Comparison of ENCODE assay signal across 11 mouse cellular contexts in the genomic region with DNA sequence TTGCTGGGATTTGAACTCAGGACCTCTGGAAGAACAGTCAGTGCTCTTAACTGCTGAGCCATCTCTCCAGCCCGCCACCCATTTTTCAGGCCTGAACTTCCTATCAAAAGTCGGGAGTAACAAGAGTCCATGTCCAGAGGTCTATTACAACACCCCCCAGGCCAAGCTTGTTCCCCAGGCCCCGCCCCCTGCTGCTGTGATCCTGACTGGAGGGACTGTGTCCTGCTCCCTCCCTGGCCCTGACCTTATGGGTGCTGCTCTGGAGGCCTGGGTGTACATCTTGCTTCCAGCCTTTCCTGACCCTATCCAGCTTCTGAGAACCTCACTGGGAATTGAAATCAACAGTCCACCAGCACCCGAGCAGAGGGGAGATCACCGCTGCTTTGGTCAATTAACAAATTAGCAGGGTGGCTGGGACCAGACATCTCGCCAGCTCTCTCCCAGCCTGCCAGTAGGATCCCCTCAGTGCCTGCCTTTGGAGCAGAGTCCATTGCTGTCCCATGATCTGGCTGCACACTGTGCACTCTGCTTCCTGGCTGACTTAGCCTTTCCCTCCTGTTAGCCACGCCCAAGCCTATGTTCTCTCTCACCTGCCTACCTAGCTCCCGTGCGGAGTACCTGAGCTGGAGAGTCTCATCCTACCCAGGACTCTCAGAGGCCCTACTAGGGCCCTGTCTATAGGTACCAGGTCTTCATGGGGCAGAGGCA. TPM values are rescaled to one million over a fixed set of nuclear protein-coding genes. Genes with fewer than 3 reads are reported as not detected.
A peak's percentile ranks its signal among the peaks of the same experiment; 100 is the strongest.
DNase-seq lines count a peak whose midpoint lies in the region; ATAC-seq and TF ChIP-seq lines count a peak whose summit lies in the region.
"Had no signal": no experiment of that assay in that cellular context is flagged by ENCODE, and none has a peak within 500 bp of the region (broad histone marks: within the 10 kb centered on the region; RNA-seq: fewer than 3 reads in every experiment).

No protein-coding gene starts in this region.

- H3K9me3 ChIP-seq in forebrain, embryonic 16.5 days (ENCODE audit: control insufficient read depth, low read length), result no peaks in the 10 kb centered on the region
- no peaks in the 10 kb centered on the region for H3K9me3 ChIP-seq in midbrain, embryonic 16.5 days (replicated peaks; ENCODE audit: control insufficient read depth, low read length, poor library complexity, severe bottlenecking)

- 67% methylated on average over 9 of the region's 9 CpGs for WGBS in forebrain, embryonic 16.5 days
- 76% methylated on average over 9 of the region's 9 CpGs for WGBS in midbrain, embryonic 16.5 days

- intact Hi-C loops in gastrocnemius, postnatal 14 days (cut with DNase I; ENCODE audit: low total_unique reads), result no loop called here

- no peak overlapping the region for H3K4me2 ChIP-seq in forebrain, embryonic 16.5 days (ENCODE audit: low read length)
- H3K4me2 ChIP-seq in midbrain, embryonic 16.5 days (ENCODE audit: low read length), result no peak overlapping the region

- no peaks in the 10 kb centered on the region for H3K27me3 ChIP-seq in forebrain, embryonic 16.5 days (replicated peaks; ENCODE audit: control insufficient read depth, insufficient read depth, low read length)
- H3K27me3 ChIP-seq in midbrain, embryonic 16.5 days (ENCODE audit: control insufficient read depth, insufficient read depth, low read depth, low read length), result no peaks in the 10 kb centered on the region

- H3K27ac ChIP-seq in layer of hippocampus, adult 2 months, result peak overlapping the region; percentile 78
- peak overlapping the region; percentile 84 for H3K27ac ChIP-seq in forebrain, embryonic 16.5 days (ENCODE audit: low read length)
- peak overlapping the region; percentile 95 for H3K27ac ChIP-seq in midbrain, embryonic 16.5 days (ENCODE audit: low read length)

- peaks cover 17% of the 10 kb centered on the region for H3K4me1 ChIP-seq in forebrain, embryonic 16.5 days (replicated peaks; ENCODE audit: control insufficient read depth, insufficient read depth, low read length)
- peaks cover 19% of the 10 kb centered on the region for H3K4me1 ChIP-seq in midbrain, embryonic 16.5 days (ENCODE audit: control insufficient read depth, insufficient read depth, low read length)

- TF ChIP-seq CTCF in layer of hippocampus, adult 2 months (conservative IDR thresholded peaks at IDR 0.05), result no peak

- H3K4me3 ChIP-seq in layer of hippocampus, adult 2 months, result no peak overlapping the region
- H3K4me3 ChIP-seq in forebrain, embryonic 16.5 days (replicated peaks; ENCODE audit: low read length), result no peak overlapping the region
- H3K4me3 ChIP-seq in midbrain, embryonic 16.5 days (ENCODE audit: low read depth, low read length), result no peak overlapping the region

- no peaks in the 10 kb centered on the region for H3K36me3 ChIP-seq in forebrain, embryonic 16.5 days (ENCODE audit: control insufficient read depth, insufficient read depth)
- no peaks in the 10 kb centered on the region; the same call in none of the 2 replicates for H3K36me3 ChIP-seq in midbrain, embryonic 16.5 days (ENCODE audit: control insufficient read depth, insufficient read depth, low read length)

- no peak for DNase-seq in layer of hippocampus, adult 2 months (ENCODE audit: low spot score in 2 of 2)
- no peak for DNase-seq in layer of hippocampus, postnatal 14 days (ENCODE audit: low spot score in 2 of 2)
- peak; percentile 35 for DNase-seq in kidney, adult 9 months
- no peak for DNase-seq in urinary bladder, postnatal 25 days (ENCODE audit: low spot score)
- DNase-seq in gastrocnemius, postnatal 14 days, result no peak
- DNase-seq: adrenal gland, postnatal 14 days; gastrocnemius, postnatal 36 days; thymus, adult 18-20 months had no signal

- no peak for ATAC-seq in forebrain, embryonic 16.5 days
- no peak for ATAC-seq in midbrain, embryonic 16.5 days

- peak overlapping the region; percentile 22; the same call in 1 of the 2 replicates for H3K9ac ChIP-seq in forebrain, embryonic 16.5 days (replicated peaks; ENCODE audit: low read depth, low read length)
- H3K9ac ChIP-seq in midbrain, embryonic 16.5 days (ENCODE audit: low read depth, low read length), result peak overlapping the region; percentile 44

RNA-seq across cellular contexts. Expression of gene Ciz1, which starts 30.4 kb away (rescaled TPM):
- 10 to 100 TPM; 75.3 to 92.7 TPM for total RNA-seq in layer of hippocampus, adult 2 months (2021)
- total RNA-seq in layer of hippocampus, postnatal 14 days (2021), result 10 to 100 TPM; 67.3 to 69.5 TPM
- polyA plus RNA-seq in forebrain, embryonic 16.5 days (2015; fragmentation: Nextera tagmentation; extraction: Ambion mirVana), result 64.3 and 64.6 TPM in 2 replicates
- 56.3 and 58.7 TPM in 2 replicates for polyA plus RNA-seq in midbrain, embryonic 16.5 days (2015; fragmentation: Nextera tagmentation; extraction: Ambion mirVana)
- total RNA-seq in gastrocnemius, postnatal 14 days (2021), result 10 to 100 TPM; 29.3 to 30.0 TPM

RNA-seq across cellular contexts. Expression of gene Dnm1, which starts 31.4 kb away (rescaled TPM):
- total RNA-seq in layer of hippocampus, adult 2 months (2021), result 1,000 to 10,000 TPM; 1,274 to 1,381 TPM
- total RNA-seq in layer of hippocampus, postnatal 14 days (2021), result 1,000 to 10,000 TPM; 1,139 to 1,143 TPM
- polyA plus RNA-seq in forebrain, embryonic 16.5 days (2015; fragmentation: Nextera tagmentation; extraction: Ambion mirVana), result 26.9 and 38.4 TPM in 2 replicates
- 55.1 and 66.3 TPM in 2 replicates for polyA plus RNA-seq in midbrain, embryonic 16.5 days (2015; fragmentation: Nextera tagmentation; extraction: Ambion mirVana)
- total RNA-seq in gastrocnemius, postnatal 14 days (2021), result 10 to 100 TPM in 1 of 2 experiments, 1 to 10 TPM in 1; 9.8 to 13.5 TPM
- total RNA-seq: megakaryocyte progenitor cell, adult 5-6 weeks had no signal

RNA-seq across cellular contexts. Expression of gene Swi5, which starts 33.9 kb away (rescaled TPM):
- total RNA-seq in layer of hippocampus, adult 2 months (2021), result 100 to 1,000 TPM; 212 to 222 TPM
- 100 to 1,000 TPM; 210 to 223 TPM for total RNA-seq in layer of hippocampus, postnatal 14 days (2021)
- 362 and 368 TPM in 2 replicates for polyA plus RNA-seq in forebrain, embryonic 16.5 days (2015; fragmentation: Nextera tagmentation; extraction: Ambion mirVana)
- polyA plus RNA-seq in midbrain, embryonic 16.5 days (2015; fragmentation: Nextera tagmentation; extraction: Ambion mirVana), result 392 and 415 TPM in 2 replicates
- 100 to 1,000 TPM; 117 to 120 TPM for total RNA-seq in gastrocnemius, postnatal 14 days (2021)

RNA-seq across cellular contexts. Expression of gene Golga2, which starts 34.6 kb away (rescaled TPM):
- 10 to 100 TPM; 87.9 TPM for total RNA-seq in layer of hippocampus, adult 2 months (2021)
- 10 to 100 TPM; 73.8 to 86.1 TPM for total RNA-seq in layer of hippocampus, postnatal 14 days (2021)
- 29.4 and 29.8 TPM in 2 replicates for polyA plus RNA-seq in forebrain, embryonic 16.5 days (2015; fragmentation: Nextera tagmentation; extraction: Ambion mirVana)
- polyA plus RNA-seq in midbrain, embryonic 16.5 days (2015; fragmentation: Nextera tagmentation; extraction: Ambion mirVana), result 31.8 and 35.7 TPM in 2 replicates
- 10 to 100 TPM; 58.4 to 62.1 TPM for total RNA-seq in gastrocnemius, postnatal 14 days (2021)

RNA-seq across cellular contexts. Expression of gene 1110008P14Rik, which starts 60.0 kb away (rescaled TPM):
- 100 to 1,000 TPM; 160 to 170 TPM for total RNA-seq in layer of hippocampus, adult 2 months (2021)
- 100 to 1,000 TPM; 181 to 189 TPM for total RNA-seq in layer of hippocampus, postnatal 14 days (2021)
- polyA plus RNA-seq in forebrain, embryonic 16.5 days (2015; fragmentation: Nextera tagmentation; extraction: Ambion mirVana), result 67.8 and 77.7 TPM in 2 replicates
- 117 and 132 TPM in 2 replicates for polyA plus RNA-seq in midbrain, embryonic 16.5 days (2015; fragmentation: Nextera tagmentation; extraction: Ambion mirVana)
- total RNA-seq in gastrocnemius, postnatal 14 days (2021), result 10 to 100 TPM; 44.1 to 49.3 TPM

Comparison
In these comparisons a context has a peak if more than half of its experiments do, and no peak if none do; other contexts are left out.
1. RNA of gene Dnm1, which starts 31.4 kb away (total RNA-seq): 1,274 to 1,381 TPM in layer of hippocampus, adult 2 months and 1,139 to 1,143 TPM in layer of hippocampus, postnatal 14 days; 9.8 to 13.5 TPM in gastrocnemius, postnatal 14 days; every median in the first group is over 10 times any median in the second.
2. Peak in every context shown above with its lines, with median percentiles within 50 percentile points of each other: H3K27ac ChIP-seq.